Mouse (Mus musculus): ENCODE data around the gene Eif2b2.
A peak's percentile ranks its signal among the peaks of the same experiment; 100 is the strongest.

Eif2b2 gene

GRCm38 (mm10) chr12:85219236-85219904 is at the start of gene Eif2b2:
Gene Eif2b2, plus strand, starts transcription at chr12:85219481.
- DNase-seq (ENCODE audit: extremely low read depth, low read depth, low spot score): no peak

- peak; percentile 50 for DNase-seq (ENCODE audit: extremely low read depth, low read depth, low spot score)
Measured at GRCm38 (mm10) chr12:85169877-85170276, 49.4 kb upstream of the Eif2b2 start.

- DNase-seq (ENCODE audit: extremely low read depth, low read depth, low spot score): no peak
Measured at GRCm38 (mm10) chr12:85170284-85170947, 48.9 kb upstream of the Eif2b2 start.

GRCm38 (mm10) chr12:85170948-85171307 is 48.4 kb upstream of the Eif2b2 start:
- no peak for DNase-seq (ENCODE audit: extremely low read depth, low read depth, low spot score)

GRCm38 (mm10) chr12:85174016-85174415 is 45.3 kb upstream of the Eif2b2 start:
- no peak for DNase-seq (ENCODE audit: extremely low read depth, low read depth, low spot score)

- no peak for DNase-seq (ENCODE audit: extremely low read depth, low read depth, low spot score)
Measured at GRCm38 (mm10) chr12:85175087-85175675, 44.1 kb upstream of the Eif2b2 start.

GRCm38 (mm10) chr12:85175926-85176845 is 43.1 kb upstream of the Eif2b2 start:
- no peak for DNase-seq (ENCODE audit: extremely low read depth, low read depth, low spot score)

GRCm38 (mm10) chr12:85176846-85177523 is 42.3 kb upstream of the Eif2b2 start:
- DNase-seq (ENCODE audit: extremely low read depth, low read depth, low spot score): no peak

- DNase-seq (ENCODE audit: extremely low read depth, low read depth, low spot score): no peak
Measured at GRCm38 (mm10) chr12:85177740-85178239, 41.5 kb upstream of the Eif2b2 start, which contains the start of gene Pgf. Gene Pgf, minus strand, starts transcription at chr12:85177790.

- DNase-seq (ENCODE audit: extremely low read depth, low read depth, low spot score): no peak
Measured at GRCm38 (mm10) chr12:85178294-85178693, 41.0 kb upstream of the Eif2b2 start.

- DNase-seq (ENCODE audit: extremely low read depth, low read depth, low spot score): no peak
Measured at GRCm38 (mm10) chr12:85181475-85182344, 37.6 kb upstream of the Eif2b2 start.

- no peak for DNase-seq (ENCODE audit: extremely low read depth, low read depth, low spot score)
Measured at GRCm38 (mm10) chr12:85182345-85182643, 37.0 kb upstream of the Eif2b2 start.

GRCm38 (mm10) chr12:85182898-85183297 is 36.4 kb upstream of the Eif2b2 start:
- no peak for DNase-seq (ENCODE audit: extremely low read depth, low read depth, low spot score)

- no peak for DNase-seq (ENCODE audit: extremely low read depth, low read depth, low spot score)
Measured at GRCm38 (mm10) chr12:85184118-85184517, 35.2 kb upstream of the Eif2b2 start.

GRCm38 (mm10) chr12:85185810-85186209 is 33.5 kb upstream of the Eif2b2 start:
- DNase-seq (ENCODE audit: extremely low read depth, low read depth, low spot score): no peak

GRCm38 (mm10) chr12:85186361-85186760 is 32.9 kb upstream of the Eif2b2 start:
- DNase-seq (ENCODE audit: extremely low read depth, low read depth, low spot score): no peak

- DNase-seq (ENCODE audit: extremely low read depth, low read depth, low spot score): no peak
Measured at GRCm38 (mm10) chr12:85190290-85190689, 29.0 kb upstream of the Eif2b2 start.

- no peak for DNase-seq (ENCODE audit: extremely low read depth, low read depth, low spot score)
Measured at GRCm38 (mm10) chr12:85192461-85193108, 26.7 kb upstream of the Eif2b2 start.

GRCm38 (mm10) chr12:85193146-85193545 is 26.1 kb upstream of the Eif2b2 start:
- no peak for DNase-seq (ENCODE audit: extremely low read depth, low read depth, low spot score)
